Mouse (Mus musculus) heart, adult 9 months (tissue): ENCODE data around the gene Pxdc1.
A peak's percentile ranks its signal among the peaks of the same experiment; 100 is the strongest.

Experiments
- DNase-seq, 2 experiments: peaks; one replicate each; pipeline ENCODE4 v3.0.0; 2022; ENCODE audit warnings: low spot score in 2 of 2

Gene Pxdc1

DNA sequence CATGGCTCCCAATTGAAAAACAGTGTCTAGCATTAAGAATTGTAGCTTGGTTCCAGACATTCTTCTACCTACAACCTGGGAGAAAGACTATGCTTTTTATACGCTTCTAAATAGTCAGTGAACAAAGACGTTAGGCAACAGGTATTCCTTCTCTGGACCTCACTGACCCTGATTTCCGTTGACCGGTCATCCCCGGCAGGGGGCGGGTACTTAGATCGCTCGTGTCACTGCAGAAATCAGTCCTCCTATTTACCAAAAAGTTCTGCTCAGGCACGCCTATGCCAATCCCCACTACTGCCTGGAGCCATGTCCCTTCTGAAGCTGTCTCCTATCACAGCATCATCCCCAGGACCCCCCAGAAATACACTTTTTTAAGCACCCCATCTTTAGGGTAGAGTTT lies at the start of gene Pxdc1:
Pxdc1 (minus strand) TSS at position 96 of the 400 bp plus-strand sequence.
- DNase-seq, result peak; percentile 44 to 52

DNA sequence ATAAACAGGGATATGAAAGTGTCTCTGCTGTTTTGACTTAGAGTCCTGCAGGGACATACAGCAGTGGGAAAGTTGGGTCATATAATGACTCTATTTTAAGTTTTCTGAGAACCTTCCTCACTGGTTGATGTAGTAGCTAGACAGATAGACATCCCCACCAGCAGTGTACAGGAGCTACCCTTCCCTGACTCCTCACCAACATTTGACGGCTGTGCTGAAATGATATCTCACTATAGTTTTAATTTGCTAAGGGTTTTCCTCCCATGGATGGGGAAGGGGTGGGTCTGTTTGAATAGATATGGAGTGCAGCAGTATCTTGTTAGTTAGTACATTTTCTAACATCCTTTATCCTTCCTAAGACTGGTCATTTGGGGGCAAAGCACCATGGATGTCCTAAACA lies 47.3 kb upstream of the Pxdc1 start:
- no peak for DNase-seq

GRCm38 (mm10) chr13:34700091-34700490 lies 46.8 kb upstream of the Pxdc1 start:
- DNase-seq, result no peak

DNA sequence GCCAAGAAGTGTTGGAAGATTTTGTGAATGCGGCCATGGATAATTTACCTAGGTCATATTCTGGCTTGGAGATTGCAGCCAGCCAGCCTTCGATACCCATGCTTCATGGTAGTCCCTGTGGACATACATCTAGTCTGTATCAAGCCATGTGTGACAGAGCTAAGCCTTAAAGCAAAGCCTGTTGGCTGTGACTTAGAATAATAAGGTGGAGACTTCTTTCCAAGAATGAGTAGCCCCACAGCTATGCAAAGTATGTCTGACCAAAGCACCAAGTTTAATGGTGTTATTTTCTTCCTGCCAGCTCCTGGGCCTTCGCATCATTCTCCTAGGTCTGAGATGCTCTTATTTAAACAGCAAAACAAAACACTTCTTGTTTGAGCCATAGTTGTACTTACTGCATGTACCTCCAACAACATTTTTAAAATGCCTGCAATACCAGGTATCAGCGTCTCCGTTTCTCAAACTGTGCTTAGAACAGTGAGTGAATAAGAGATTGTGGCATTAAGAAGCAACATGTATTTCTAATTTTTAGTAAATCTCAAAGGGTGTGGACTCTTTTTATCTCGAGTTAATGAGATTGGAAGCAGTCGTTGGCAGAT lies 43.5 kb upstream of the Pxdc1 start:
- no peak for DNase-seq

DNA sequence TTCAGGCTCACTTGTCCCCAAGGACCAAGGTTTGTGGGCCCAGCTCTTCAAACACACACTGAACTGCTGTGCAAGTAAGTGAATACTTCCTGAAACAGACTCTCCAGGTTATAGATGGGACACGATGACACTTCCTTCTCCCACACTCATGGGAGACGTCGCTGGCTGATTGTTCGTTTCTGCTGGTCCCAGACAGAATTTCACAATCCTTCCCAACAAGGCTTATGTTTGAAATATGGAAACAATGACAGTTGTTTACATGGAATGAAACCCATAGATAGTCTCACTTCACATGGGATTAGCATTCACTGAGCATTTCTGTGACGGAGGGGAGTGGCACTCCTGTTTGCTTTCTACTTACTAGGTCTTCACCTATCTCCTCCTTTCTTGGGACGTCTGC lies 39.8 kb upstream of the Pxdc1 start:
- DNase-seq, result no peak

DNA sequence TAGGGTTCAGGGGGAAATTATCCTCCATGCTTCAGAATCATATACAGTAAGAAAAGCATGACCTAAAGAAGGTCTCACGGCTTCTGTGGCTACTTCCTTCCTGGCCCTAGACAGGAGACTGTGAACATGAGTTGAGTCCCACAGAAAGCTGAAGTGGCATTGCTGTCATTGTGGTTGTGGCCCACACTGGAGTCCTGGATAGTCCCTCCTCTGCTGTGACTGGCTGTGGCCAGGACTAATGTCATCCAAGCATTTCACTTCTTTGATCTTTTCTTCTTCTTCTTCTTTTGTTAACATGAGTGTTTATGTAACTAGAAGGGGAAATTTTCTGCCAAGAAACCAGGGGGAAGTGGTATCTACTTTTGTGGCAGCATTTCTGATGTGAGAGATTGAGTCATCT lies 37.8 kb upstream of the Pxdc1 start:
- no peak for DNase-seq

DNA sequence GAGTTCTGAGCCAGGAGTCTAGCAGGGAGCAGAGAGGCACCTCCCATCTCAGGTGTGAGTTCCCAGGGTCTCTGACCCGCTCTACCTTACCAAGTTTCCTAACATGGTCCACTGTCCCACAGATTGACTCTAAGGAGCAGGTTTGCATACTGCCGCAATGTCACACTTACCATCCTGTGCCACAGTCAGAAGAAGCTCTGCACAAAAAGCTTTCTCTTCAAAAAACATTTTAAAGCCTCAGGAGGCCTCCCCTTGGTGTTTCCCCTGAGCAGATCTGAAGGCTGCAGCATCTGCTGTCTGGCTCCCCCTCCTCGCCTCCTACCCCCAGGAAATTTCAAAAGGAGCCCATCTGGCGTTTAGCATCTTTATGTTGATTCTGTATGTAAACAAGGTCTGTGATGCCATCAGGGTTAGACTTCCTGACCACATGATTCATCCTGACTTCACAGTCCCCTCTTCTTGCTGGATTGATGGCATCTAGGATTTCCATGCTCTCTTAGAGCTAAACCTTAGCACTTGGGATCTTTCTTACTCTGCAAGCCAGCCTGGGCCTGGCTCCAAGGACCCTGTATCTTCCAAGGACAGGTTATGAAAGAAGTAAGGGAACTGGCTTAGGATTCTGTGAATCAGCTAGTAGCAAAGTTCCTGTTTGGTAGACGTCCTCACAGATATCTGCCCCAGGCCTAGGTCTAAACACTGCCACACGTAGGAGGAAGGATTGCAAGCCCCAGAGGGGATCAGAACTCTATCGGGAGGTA lies 31.9 kb upstream of the Pxdc1 start:
- DNase-seq, result no peak

GRCm38 (mm10) chr13:34683762-34684488 lies 30.6 kb upstream of the Pxdc1 start:
- peak; percentile 18 to 44 for DNase-seq

DNA sequence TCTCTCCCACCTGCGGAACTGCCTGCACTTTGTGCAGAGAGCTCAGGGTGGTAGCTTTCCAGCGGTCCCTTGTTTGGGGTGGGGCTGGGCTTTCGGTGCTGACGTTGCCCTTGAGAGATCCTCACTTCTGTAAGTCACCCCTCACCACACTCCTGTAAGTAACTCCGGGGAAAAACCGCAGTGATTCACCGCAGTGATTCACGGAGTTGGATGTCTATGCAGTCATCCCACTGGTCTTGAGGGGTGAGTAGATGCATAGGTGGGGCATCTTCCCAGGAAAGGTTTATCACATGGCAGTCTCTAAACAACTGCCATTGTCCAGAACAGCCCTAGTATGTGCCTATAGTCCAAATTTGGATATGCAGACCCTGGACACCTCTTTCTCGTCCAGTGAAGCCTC lies 30.0 kb upstream of the Pxdc1 start:
- no peak for DNase-seq

- DNase-seq, result no peak
Observed at GRCm38 (mm10) chr13:34676507-34676906, 23.2 kb upstream of the Pxdc1 start.

DNA sequence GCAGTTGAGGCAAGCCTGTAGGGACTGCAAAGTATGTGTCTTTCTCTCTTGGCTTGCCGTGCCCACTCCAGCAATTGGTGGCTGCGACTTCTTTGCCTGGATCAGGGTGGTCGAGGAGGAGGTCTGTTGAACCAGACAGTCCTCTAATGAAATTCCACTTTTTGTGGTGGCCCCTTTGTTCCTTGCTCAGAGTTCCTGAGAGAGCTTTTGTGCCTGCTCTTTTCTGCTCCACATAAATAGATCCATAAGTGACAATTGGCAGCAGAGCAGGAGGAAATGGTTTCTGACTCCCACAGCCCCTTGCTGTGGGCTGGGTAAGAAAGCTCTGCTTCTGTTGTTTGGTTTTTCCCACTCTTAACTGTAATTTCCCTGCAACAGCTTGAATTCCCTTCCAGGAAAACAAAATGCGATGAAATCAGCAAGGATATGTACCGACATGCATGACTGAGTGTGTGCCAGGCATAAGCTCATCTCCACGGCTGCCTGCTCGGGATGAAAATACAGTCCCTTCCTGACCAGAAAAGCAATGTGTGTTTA lies 22.6 kb upstream of the Pxdc1 start:
- no peak for DNase-seq

DNA sequence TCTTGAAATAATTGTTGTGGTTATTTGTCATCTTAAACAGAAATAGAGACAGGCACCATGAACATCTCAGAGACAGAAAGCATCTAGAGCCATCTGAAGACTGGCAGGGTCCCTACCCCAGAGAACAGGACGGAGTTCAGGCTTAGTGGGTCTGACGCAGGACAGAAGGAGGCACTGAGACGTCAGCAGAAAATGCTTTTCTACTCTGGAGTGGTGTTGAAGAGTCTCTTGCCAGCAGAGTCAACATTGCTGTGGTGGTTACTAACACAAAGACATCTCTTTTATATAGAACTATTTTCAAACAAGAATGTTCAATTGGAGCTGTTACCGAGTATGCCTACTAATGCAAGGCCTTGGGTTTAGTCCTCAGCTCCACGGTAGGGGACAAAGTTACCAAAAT lies 20.1 kb upstream of the Pxdc1 start:
- no peak for DNase-seq

DNA sequence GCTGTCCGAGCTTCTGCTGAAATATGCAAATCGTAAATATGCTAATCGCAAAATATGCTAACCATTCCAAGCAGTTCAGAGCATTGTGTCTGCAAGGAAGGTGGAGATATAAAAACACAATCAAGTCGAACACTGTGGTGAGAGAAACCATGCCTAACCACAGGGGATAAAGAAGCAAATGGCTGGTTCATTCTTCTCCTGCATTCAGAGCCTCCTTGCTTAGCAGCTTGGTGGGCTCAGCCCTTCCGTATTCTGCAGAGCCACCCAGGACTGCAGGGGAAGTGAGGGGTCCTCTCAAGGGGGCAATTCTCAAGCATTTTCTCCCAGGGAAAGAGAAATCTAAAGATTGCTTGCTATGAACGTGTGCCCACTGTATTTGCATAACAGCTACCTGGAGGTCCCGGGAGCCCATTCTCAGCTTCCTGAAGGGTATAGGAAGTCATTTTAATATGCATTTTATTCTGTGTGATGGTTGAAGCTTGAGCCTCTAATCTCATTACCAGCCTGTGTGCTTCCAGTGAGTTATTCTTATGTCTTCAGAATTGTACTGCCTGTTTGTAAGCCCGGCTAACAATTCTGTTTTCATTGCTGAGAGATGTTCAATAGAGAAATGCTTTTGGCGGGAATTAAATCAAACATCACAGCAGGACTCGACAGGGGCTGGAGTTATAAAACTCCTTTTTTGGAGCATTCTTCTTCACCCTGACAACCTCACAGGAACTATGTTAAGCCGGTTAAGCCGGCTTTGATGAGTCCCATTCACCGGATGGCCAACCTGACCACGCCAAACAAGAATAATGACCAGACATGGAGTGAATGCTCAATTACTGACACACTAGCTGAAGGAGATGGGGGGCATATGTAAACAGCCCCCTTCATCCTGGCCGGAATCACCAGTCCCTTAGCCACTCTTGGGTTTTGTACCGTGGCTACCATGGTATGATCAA lies 16.9 kb upstream of the Pxdc1 start:
- no peak for DNase-seq

DNA sequence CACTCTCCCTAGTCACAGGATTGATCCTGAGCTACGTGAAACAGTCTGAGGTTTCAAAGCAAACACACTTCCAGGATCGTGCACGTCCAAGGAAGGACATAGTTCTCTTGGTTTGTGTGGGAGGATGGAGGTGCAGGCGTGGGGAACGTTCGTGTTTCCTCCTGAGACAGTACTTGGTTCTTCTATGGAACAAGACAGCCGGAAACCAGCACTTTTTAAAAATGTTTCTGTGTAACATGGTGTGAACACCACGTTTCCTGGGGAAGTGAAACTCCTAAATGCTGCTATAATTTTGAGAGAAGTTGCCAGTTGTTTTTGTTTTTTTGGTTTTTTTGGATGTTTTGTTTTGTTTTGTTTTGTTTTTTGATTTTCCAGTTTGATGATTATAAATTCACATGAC lies 13.9 kb upstream of the Pxdc1 start:
- peak in 1 of 2 experiments; percentile 31 for DNase-seq

DNA sequence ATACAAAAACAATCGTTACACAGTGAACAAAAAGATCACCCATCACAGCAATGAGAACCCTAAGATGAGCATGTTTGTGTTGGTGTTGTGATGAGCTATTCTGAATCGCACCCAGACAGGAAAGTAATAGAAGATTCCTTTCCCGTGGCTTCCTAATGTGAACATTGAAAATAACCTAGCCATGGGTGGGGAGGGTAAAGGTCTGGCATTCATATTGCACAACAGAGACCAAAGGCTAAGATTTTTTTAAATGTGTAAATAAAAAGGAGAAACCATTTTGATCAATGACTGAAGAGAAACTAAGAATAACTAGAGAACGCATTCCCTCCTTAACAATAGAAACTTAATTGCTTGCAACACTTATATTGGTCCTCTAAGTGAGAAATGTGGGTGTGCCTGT lies 11.8 kb upstream of the Pxdc1 start:
- DNase-seq, result no peak

GRCm38 (mm10) chr13:34663762-34664161 lies 10.5 kb upstream of the Pxdc1 start:
- DNase-seq, result no peak

DNA sequence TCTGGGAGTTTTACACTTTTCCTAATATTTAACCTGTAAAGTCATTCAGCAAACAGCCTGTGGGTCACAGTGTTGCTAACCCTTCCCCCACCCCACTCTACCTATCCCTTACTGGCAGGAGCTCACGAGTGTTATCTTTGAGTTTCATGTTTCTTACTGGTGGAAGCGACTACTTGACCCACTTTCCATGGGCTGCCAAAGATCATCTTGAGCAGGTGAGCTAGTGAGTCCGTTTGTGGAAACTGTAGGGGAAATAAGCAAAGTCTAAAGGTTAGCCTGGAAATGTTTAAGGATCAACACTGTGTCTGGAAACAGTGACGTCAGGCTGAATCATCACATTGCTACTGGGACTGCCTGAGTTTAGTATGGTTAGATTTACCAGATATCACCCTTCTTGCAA lies 6.2 kb upstream of the Pxdc1 start:
- DNase-seq, result no peak

GRCm38 (mm10) chr13:34656351-34656750 lies 3.1 kb upstream of the Pxdc1 start:
- no peak for DNase-seq

GRCm38 (mm10) chr13:34652353-34653241 lies 689 bp downstream of the Pxdc1 start:
- DNase-seq, result peak; percentile 85 to 89

- DNase-seq, result peak in 1 of 2 experiments; percentile 15
Observed at GRCm38 (mm10) chr13:34652016-34652352, 1.3 kb downstream of the Pxdc1 start.
